Mouse (Mus musculus): ENCODE data around the gene Wnt6.

Gene Wnt6

DNA sequence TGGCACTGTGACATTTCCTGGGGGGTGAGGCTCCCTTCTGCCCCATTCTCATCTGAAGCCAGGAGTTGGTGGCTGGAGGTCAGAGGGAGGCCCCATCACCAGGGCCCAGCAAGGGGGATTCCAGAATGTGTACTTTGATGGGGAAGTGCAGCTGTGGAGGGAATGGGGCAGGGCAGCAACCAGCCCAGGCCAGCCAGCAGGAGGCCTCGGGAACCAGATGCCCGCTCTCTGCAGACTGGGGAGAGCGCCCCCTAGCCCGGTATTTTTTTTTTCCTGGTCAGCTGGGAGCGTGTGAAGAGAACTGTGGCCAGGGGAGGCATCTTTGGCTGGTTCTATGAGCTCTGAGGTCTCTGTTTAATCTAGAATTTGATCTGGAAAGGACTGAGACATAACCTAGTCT, 4.1 kb downstream of the Wnt6 start:
- no peak for DNase-seq (ENCODE audit: low spot score in 2 of 2)

DNA sequence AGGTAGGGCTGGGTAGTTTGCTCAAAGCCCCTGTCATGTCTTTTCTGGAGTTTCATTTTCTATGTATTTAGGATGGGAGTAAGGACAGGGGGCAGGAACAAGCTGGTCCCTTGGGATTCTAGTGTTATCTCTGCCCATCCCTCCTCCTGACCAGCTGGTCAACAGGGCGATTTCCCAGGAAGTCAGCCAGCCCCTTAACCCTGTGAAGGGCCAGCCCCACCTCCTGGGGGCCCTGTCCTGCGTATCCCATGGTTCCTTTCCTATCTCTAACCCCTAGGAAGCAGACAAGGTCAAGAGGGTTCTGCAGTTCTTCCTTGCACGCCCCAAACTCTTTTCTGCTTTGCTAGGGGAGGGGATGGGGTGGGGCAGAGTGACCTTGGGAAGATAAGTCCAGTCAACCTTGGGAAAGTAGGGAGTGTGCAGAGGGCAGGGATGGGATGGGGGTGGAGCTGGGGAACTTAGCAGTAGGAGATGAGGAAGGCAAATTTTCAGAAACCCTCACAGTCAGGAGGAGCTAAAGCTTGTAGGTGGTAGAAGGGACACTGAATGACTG, 7.3 kb downstream of the Wnt6 start:
- DNase-seq (ENCODE audit: low spot score in 2 of 2): no peak

DNA sequence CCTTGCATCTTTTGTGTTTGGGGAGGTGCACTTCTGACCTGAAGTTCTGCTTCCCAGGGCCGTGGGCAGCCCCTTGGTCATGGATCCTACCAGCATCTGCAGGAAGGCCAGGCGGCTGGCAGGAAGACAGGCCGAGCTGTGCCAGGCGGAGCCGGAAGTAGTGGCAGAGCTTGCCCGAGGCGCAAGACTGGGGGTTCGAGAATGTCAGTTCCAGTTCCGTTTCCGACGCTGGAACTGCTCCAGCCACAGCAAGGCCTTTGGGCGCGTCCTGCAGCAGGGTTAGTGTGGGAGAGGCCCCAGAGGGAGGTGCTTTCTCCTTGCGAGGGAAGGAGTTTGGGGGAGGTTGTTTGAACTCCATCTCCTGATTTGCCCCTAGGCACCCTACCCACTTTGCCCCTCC, 10.4 kb downstream of the Wnt6 start:
- DNase-seq (ENCODE audit: low spot score in 2 of 2): no peak

DNA sequence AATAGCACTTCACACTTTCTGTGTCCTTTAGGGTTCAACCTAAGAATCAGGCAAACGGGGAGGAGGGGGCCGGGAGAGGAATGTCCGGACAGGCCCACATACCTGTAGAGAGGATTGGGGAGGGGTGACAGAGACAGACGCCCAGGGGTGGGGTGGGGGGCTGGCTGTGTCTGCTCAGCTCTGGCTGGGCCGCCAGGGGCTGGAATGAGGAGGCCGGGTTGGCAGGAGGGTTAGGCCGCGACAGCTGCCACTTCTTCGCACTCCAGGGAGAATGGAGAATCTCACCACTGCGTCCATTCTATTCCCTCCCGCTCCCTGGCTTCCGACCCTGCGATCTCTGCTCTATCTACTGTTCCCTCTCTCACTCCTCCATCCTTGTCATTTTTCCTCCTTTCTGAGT, 11.9 kb downstream of the Wnt6 start:
- DNase-seq (ENCODE audit: low spot score in 2 of 2): no peak

DNA sequence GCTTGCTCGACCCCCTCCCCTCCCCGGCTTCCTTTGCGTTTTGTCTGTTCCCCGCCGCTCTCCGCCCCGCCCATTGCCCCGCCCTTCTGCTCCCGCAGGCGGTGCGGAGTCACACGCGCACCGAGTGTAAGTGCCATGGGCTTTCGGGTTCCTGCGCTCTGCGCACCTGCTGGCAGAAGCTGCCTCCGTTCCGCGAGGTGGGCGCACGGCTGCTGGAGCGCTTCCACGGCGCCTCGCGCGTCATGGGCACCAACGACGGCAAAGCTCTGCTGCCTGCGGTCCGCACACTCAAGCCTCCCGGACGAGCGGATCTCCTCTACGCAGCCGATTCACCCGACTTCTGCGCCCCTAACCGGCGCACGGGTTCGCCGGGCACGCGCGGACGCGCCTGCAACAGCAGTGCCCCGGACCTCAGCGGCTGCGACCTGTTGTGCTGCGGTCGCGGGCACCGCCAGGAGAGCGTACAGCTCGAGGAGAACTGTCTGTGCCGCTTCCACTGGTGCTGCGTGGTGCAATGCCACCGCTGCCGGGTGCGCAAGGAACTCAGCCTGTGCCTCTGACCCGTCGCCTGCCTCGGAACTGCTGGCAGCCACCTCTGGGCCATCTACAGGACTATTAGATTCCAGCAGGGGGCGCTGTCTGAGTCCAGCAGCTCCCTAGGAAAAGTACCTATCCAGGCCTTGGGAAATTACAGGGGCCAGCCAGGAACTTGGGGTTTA, 12.5 kb downstream of the Wnt6 start:
- peak in 1 of 2 experiments; percentile 41 for DNase-seq (ENCODE audit: low spot score in 2 of 2)

DNA sequence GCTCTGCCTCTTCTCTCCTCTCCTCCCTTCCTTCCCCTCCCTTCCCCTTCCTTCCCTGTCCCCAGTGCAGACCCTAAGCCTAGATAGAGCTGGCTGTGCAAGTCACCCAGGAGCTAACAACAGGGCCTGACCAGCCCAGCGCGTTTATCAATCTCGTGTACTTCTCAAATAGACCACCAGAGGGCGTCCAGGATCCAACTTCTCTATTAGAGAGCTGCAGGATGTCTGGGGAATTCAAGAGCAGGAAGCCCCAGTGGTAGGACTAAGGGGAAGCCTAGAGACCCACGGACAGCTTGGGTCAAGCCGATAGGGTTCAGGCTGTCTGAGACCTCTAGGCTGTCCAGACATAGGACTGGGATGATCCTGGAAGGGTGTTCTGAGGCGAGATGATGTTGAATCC, 16.2 kb downstream of the Wnt6 start:
- peak; percentile 92 to 94 for DNase-seq (ENCODE audit: low spot score in 2 of 2)

DNA sequence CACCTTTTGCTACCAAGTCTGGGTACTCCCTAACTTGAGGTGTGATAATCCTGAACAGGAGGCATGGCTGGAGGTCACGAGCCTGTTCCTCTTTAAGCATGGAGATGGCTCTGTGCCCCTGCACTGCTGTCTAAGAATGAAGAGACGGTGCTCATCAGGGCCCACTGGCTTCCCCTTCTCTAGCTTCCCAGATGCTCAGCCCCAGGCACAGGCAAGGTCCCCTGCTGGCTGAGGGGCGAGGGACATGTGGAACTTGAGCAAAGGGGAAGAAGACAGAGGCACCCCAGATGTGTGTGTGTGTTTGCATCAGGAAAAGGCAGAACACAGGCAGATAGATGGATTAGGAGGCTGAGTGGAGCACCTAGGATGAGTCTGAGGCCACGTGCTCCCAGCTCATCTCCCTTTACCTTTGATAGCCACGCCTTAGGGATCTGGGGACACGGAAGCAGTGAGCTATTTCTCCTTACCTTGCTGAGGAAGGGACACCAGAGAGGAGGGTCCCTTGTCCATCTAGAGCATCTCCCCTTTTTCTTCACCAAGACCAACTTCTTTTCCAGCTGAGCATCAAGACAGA, 17.0 kb downstream of the Wnt6 start:
- DNase-seq (ENCODE audit: low spot score in 2 of 2): no peak

DNA sequence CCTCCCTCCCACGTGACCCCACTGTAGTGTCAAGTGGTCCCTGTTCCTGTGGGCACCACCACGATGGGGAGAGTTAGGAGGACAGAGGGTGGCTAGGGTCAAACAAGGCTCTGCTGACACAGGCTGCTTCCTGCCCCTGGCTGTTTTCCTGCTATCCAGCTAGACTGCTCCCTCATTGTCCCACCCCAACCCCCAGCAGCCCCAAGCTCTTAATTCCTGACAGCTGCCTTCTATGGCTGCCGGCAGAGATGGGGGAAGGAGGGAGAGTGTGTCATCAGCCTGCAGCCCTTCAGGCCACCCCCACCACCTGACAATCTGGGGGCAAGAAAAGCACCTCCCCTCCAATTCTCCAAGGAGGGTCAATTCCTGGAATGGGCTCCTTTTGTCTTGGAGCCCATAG, 18.4 kb downstream of the Wnt6 start:
- DNase-seq (ENCODE audit: low spot score in 2 of 2): no peak

DNA sequence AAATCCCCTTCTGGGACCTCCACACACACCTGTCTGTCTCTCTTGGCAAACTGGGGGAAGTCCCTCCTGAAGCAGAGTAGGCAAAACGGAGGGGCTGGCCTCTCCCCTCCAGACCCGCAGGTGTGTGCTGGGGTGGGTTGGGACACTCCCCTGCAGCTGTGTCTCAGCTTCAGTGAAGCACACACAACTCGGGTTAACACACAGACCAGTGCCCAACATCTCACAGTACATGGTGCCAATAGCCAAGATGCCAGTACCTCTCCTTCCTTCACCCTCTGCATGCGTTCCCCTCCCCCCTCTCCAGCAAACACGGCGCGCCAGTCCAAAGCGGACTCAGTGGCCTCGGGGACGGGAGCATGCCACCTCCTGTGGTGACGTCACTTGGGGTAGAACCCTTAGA, 19.6 kb downstream of the Wnt6 start, which contains the start of gene Wnt10a:
Gene Wnt10a, plus strand, starts transcription at position 268 of the 400 bp plus-strand sequence.
- no peak for DNase-seq (ENCODE audit: low spot score in 2 of 2)

DNA sequence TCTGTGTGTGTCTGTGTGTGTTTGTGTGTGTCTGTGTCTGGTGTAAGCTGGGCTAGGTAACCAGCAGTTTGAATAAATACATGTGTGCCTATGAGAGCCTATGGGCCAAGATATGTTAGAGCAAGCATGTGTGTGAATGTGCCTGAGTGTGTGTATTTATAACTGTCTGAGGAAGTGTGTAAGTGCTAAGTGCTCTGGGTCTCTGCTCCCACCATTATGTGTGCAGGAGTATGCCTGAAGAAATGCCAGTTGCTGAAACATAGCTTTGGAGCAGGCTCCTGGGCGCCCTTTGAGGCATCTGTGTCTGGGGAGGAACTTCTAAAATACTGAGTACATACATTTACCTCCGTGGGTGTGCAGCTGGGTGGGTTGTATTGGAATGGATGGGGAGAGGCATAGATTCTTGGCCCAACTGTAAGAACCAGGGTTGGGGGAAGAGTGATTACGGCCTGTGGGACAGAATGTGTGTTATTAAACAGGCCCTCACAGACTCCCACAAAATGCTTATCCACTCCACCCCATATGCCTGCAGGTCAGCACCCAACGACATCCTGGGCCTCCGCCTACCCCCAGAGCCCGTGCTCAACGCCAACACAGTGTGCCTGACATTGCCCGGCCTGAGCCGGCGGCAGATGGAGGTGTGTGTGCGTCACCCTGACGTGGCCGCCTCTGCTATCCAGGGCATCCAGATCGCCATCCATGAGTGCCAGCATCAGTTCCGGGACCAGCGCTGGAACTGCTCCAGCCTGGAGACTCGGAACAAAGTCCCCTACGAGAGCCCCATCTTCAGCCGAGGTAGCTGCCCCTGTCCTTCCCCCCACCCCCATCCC, 21.4 kb downstream of the Wnt6 start:
- peak in 1 of 2 experiments; percentile 37 for DNase-seq (ENCODE audit: low spot score in 2 of 2)

DNA sequence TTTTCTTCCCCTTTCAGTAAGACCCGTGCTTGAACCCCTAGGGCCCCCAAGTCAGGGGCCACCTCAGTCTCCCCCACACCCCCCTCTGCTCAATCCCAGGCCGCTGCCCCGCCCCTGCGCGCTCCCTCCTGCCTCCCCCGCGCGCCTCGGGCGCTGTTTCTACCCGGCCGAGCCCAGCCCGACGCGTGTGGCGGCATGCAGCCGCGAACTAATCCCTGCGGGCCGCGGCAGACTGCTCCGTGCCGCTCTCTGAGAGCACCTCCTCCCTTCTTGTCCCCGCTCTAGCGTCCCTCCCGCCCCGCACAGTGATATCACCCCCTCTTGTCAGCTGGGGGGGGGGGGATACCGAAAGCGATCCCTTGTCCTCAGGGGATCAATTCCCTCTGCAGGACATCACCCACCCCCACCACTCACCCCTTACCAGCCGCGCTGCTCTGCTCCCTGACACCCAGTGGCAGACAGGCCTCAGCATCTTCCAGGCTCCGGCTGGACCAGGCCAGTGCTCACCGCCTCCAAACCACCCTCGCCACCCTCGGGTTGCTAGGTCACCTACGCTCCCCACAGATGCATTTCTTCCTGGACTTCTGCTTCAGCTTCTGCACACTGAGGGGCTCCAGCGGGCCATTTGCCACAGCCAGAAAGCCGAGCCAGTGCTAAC, 22.9 kb downstream of the Wnt6 start:
- DNase-seq (ENCODE audit: low spot score in 2 of 2): no peak

DNA sequence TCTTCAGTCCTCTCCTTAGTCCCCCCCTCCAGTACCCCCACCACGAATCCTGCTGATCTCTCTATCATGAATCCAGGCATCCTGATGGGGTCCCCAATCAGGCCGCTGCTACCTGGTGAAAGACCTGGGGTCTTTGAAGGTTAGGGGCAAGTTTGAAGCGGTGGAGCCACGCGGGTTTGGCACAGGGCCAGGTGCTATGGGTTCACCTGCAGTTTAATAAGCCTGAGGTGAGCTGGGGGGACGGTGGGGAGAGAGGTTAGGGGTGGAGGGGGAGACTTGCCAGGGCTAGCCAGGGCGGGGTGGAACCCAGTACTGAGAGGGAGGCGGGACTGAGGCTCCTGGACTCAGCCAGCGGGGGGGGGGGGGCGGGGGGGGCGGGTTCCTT, 23.4 kb downstream of the Wnt6 start:
- DNase-seq (ENCODE audit: low spot score in 2 of 2): no peak

DNA sequence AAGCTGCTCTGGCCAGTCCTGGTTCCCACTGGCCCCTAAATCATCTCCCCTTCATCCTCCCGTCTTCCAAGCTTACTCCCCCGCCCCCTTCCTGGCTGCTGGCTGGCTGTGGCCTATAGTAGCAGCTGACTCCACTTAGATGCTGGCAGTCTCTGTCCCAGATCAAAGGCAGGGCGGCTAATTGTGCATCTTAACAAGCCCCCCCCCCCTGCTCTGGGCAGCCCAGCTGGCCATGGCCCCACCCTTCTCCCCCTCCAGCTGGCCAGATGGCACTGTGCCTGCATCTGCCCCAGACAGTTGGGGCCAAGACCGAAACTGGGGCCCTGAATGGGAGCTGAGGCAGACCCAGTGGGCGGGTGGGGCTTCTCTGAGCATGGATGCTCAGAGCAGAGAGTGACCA, 25.8 kb downstream of the Wnt6 start:
- DNase-seq (ENCODE audit: low spot score in 2 of 2): no peak

DNA sequence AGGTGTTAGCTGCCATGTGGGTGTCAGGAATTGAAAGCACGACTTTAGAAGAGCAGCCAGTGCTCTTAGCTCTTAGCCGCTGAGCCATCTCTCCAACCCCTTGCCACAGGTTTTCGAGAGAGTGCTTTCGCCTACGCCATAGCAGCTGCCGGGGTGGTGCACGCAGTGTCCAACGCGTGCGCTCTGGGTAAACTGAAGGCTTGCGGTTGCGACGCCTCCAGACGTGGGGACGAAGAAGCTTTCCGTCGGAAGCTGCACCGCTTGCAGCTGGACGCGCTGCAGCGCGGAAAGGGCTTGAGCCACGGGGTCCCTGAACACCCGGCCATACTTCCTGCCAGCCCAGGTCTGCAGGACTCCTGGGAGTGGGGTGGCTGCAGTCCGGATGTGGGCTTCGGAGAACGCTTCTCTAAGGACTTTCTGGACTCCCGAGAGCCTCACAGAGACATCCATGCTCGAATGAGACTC, 28.8 kb downstream of the Wnt6 start:
- DNase-seq (ENCODE audit: low spot score in 2 of 2): peak; percentile 63 to 70

DNA sequence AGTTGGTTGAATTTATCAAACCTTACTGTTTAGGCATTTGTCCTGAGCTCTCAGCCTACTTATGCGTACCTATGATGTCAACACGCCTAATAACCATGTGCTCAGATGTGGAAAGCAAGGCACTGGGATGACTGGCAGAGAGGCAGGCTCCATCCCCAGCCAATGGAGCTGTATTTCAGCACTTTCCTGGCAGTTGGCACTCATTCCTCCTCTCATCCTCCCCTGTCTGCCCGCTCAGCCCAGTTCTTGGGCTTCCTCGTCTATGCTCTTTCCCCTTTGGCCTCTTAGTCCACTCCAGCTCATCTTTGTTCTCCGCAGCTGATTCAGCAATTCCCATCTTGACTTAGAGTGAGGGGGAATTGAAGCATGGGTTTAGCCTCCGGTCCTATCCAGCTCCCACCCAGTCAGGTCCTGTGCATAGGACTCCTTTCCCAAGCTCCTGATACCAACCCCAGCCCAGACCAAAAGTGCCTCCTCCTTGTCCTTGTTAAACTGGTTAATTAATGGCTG, 30.0 kb downstream of the Wnt6 start:
- no peak for DNase-seq (ENCODE audit: low spot score in 2 of 2)

DNA sequence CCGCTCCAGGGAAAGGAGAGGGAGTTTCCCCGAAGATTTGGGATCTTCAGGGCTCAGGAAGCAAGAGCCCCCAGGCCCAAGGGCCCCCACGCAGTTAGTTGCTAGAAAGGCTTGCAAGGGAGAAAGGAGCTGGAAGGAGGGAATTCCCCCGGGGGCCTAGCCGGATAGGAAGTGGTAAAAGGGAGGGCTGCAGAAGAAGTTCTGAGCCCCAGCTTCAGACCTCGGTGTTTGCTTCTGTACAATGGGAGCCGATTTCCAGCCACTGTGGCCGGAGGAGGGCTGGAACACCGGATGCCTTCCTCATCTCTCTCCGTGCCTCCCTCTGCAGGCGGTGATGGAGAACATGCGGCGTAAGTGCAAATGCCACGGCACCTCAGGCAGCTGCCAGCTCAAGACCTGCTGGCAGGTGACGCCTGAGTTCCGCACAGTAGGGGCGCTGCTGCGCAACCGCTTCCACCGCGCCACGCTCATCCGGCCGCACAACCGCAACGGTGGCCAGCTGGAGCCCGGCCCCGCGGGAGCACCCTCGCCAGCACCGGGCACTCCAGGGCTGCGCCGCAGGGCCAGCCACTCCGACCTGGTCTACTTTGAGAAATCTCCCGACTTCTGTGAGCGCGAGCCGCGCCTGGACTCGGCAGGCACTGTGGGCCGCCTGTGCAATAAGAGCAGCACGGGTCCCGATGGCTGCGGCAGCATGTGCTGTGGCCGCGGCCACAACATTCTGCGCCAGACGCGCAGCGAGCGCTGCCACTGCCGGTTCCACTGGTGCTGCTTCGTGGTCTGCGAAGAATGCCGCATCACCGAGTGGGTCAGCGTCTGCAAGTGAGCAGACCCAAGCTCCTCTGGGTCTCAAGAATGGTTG, 31.3 kb downstream of the Wnt6 start:
- DNase-seq (ENCODE audit: low spot score in 2 of 2): peak; percentile 71 to 81

DNA sequence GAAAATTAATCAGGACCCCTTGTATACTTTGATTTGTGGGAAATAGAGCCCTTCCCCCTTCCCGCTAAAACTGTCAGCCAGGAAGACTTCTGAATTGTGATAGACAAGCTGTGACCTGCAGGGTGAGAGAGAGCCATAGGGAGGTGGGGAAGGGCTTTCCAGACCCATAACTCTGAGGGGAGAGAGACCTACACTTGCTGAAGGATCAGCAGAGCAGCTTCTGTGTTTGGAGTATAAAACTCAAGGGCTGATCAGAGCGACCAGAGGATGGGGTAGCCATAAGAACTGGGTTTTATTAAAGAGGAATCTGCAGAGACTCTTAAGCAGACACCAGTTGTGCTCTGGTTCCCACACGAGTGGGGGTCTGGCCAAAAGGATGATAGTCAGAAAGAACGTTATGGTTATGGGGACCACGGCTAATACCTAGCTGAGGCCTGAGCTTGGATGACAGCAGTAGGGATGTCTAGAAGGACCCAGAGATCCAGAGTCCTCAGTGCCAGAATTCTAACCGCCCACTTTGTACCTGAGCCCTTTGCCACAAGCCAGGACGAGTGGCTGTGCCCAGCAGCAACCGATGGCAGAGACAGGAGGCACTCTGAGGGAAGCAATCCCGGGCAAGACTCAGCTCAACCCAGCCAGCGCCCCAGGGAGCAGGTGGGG, 32.6 kb downstream of the Wnt6 start:
- DNase-seq (ENCODE audit: low spot score in 2 of 2): no peak

DNA sequence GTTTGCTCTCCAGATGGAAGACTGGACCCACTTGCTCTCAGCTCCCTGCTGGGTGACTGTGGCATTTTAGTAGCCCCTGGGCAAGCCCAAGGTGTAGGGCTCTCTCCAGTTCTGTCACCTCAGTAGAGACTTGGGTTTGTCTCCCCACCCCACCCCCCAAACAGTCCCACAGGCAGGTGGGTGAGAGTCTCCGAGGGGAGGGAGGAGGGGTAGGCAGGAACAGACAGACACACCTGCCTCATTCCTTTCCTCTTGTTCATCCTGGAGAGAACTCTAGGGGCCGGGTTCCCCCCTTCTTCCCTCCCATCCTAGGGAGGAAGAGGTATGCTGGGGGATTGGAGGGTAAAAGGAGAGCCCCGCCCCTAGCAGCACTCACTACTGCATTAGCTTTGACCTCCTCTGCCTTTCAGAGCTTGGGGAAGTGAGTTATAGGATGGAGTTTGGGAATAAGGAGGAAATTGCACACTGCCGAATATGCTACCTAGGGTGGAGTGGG, 33.7 kb downstream of the Wnt6 start:
- DNase-seq (ENCODE audit: low spot score in 2 of 2): no peak

DNA sequence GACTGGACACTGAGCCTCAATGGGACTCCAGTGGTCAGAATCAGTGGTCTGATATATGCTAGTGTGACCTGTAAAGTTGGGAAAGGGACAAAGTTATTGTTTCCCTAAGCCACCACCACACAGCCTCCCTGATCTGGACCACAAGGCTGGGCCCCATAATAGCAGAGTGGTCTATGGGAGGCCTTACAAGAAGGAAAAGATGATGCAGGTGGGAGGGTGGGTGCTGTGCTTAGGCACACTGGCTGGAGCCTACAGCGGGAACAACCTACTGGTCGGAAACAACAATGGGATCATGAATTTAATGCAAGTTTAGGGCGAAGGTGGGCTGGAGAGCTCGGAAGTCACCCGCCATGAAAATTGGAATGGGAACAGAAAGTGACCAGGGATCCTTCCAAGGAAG, 34.2 kb downstream of the Wnt6 start:
- no peak for DNase-seq (ENCODE audit: low spot score in 2 of 2)
